ENCODE assay signal across 8 mouse cellular contexts in the genomic region with DNA sequence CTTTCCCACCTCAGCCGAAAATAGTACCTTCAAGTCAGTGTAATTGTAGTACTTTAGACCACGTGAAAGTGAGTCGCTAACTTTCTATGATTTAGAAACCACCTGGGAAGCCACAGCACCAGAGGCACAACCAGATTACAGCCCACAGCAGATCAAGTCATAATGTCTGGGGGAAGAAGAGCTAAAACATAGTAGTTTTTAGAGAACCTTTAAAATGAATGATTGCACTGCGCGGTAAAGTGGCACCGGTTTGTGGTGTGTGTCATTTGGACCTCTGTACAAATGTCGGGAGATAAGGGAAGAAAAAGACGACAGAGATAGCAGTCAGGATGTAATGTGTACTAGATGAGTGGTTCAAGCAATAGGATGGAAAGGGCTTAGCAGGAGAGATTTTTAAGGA. TPM values are rescaled to one million over a fixed set of nuclear protein-coding genes. Genes with fewer than 3 reads are reported as not detected.
DNase-seq lines count a peak whose midpoint lies in the region; ATAC-seq and TF ChIP-seq lines count a peak whose summit lies in the region.

No protein-coding gene starts in this region.

- DNase-seq in heart, postnatal 4 days: no peak
- DNase-seq in MEL (ENCODE audit: low read depth, low spot score): no peak
- no peak for DNase-seq in spleen, postnatal 36 days (ENCODE audit: low spot score in 2 of 2)
- no peak for DNase-seq in left cerebral cortex, adult 11 months (ENCODE audit: low spot score)

- H3K79me2 ChIP-seq in MEL (ENCODE audit: control insufficient read depth, insufficient read depth, low read length, poor library complexity): peaks cover 11% of the 10 kb centered on the region

- peaks cover 5% of the 10 kb centered on the region for H3K4me1 ChIP-seq in heart, embryonic 13.5 days
- H3K4me1 ChIP-seq in MEL (ENCODE audit: control insufficient read depth in 1 of 2, insufficient read depth in 2 of 2, low read length in 2 of 2): peaks cover 0 to 2% of the 10 kb centered on the region in 2 experiments; a peak in 2 of 4 replicates
- H3K4me1 ChIP-seq in hindbrain, embryonic 12.5 days: peaks cover 5% of the 10 kb centered on the region

- no peak for TF ChIP-seq RAD21 in MEL (IDR thresholded peaks at IDR 0.05; ENCODE audit: low read depth, low read length)

- no peaks in the 10 kb centered on the region for H3K27me3 ChIP-seq in heart, embryonic 13.5 days (replicated peaks)
- no peaks in the 10 kb centered on the region for H3K27me3 ChIP-seq in MEL (ENCODE audit: control insufficient read depth in 1 of 2, insufficient read depth in 2 of 2, low read length in 2 of 2)
- no peaks in the 10 kb centered on the region for H3K27me3 ChIP-seq in hindbrain, embryonic 12.5 days

- peak overlapping the region; percentile 64 for H3K4me3 ChIP-seq in heart, embryonic 13.5 days
- peak overlapping the region; percentile 57 to 93 for H3K4me3 ChIP-seq in MEL (ENCODE audit: control insufficient read depth in 1 of 2, insufficient read depth in 1 of 2, low read depth in 2 of 2, low read length in 2 of 2)
- H3K4me3 ChIP-seq in hindbrain, embryonic 12.5 days: peak overlapping the region; percentile 49

- no peak for TF ChIP-seq EP300 in MEL (IDR thresholded peaks at IDR 0.05; ENCODE audit: low read depth in 1 of 2, low read length in 2 of 2)

- WGBS in heart, embryonic 13.5 days: 4% methylated on average over 8 of the region's 8 CpGs
- 13% methylated on average over 8 of the region's 8 CpGs for WGBS in hindbrain, embryonic 12.5 days

- ATAC-seq in heart, embryonic 13.5 days (ENCODE audit: extremely low read depth, insufficient number of reproducible peaks, low FRiP score, low TSS enrichment): no peak
- ATAC-seq in hindbrain, embryonic 12.5 days (ENCODE audit: low FRiP score): no peak
- ATAC-seq in megakaryocyte-erythroid progenitor cell, adult 5-6 weeks (replicated peaks; ENCODE audit: low FRiP score, low TSS enrichment, poor library complexity, severe bottlenecking): peak; percentile 52
- no peak for ATAC-seq in CD4-positive, CD25-positive, alpha-beta regulatory T cell, adult 4 months

- TF ChIP-seq POLR2A in MEL (IDR thresholded peaks at IDR 0.05; ENCODE audit: control insufficient read depth in 1 of 2, insufficient read depth in 1 of 2, low read depth in 1 of 2, low read length in 2 of 2, poor library complexity in 1 of 2): no peak

- H3K36me3 ChIP-seq in heart, embryonic 13.5 days: peaks cover 23% of the 10 kb centered on the region
- peaks cover 5 to 20% of the 10 kb centered on the region in 2 experiments for H3K36me3 ChIP-seq in MEL (ENCODE audit: control insufficient read depth in 1 of 2, insufficient read depth in 2 of 2, low read length in 2 of 2)
- 0 out of 2 replicates have a peak, but pooled peaks cover 8% of the 10 kb centered on the region for H3K36me3 ChIP-seq in hindbrain, embryonic 12.5 days

- no peak for TF ChIP-seq CTCF in MEL (IDR thresholded peaks at IDR 0.05 in 2 of 3, conservative IDR thresholded peaks at IDR 0.05 in 1 of 3; ENCODE audit: control insufficient read depth in 1 of 3, insufficient read depth in 1 of 3, low read depth in 2 of 3, low read length in 3 of 3, poor library complexity in 1 of 3, severe bottlenecking in 1 of 3)

- peak overlapping the region; percentile 40; the same call in 1 of the 2 replicates for H3K27ac ChIP-seq in heart, embryonic 13.5 days (replicated peaks)
- H3K27ac ChIP-seq in MEL (ENCODE audit: control insufficient read depth, low read depth, low read length): peak overlapping the region; percentile 97
- H3K27ac ChIP-seq in hindbrain, embryonic 12.5 days: no peak overlapping the region

- H3K9ac ChIP-seq in heart, embryonic 13.5 days: peak overlapping the region; percentile 80
- H3K9ac ChIP-seq in MEL (ENCODE audit: control insufficient read depth, low read depth, low read length, poor library complexity, severe bottlenecking): peak overlapping the region; percentile 95
- H3K9ac ChIP-seq in hindbrain, embryonic 12.5 days: peak overlapping the region; percentile 55

- H3K9me3 ChIP-seq in heart, embryonic 13.5 days: no peaks in the 10 kb centered on the region
- H3K9me3 ChIP-seq in MEL (replicated peaks; ENCODE audit: insufficient read depth, low read length): no peaks in the 10 kb centered on the region
- H3K9me3 ChIP-seq in hindbrain, embryonic 12.5 days (replicated peaks): no peaks in the 10 kb centered on the region

- peak overlapping the region; percentile 79 for H3K4me2 ChIP-seq in heart, embryonic 13.5 days
- H3K4me2 ChIP-seq in hindbrain, embryonic 12.5 days (replicated peaks): peak overlapping the region; percentile 62

TF ChIP-seq in MEL, 35 proteins besides CTCF, POLR2A, EP300 and RAD21:
- no peak for TF ChIP-seq UBTF (IDR thresholded peaks at IDR 0.05; ENCODE audit: borderline replicate concordance, insufficient read depth, low read depth, low read length)
- no peak for TF ChIP-seq MAFK (IDR thresholded peaks at IDR 0.05; ENCODE audit: borderline replicate concordance, low read depth, low read length)
- TF ChIP-seq MAX (IDR thresholded peaks at IDR 0.05; ENCODE audit: low read length): peak; percentile 6
- TF ChIP-seq USF1 (IDR thresholded peaks at IDR 0.05; ENCODE audit: low read depth, low read length): no peak
- peak; percentile 17; the same call in 1 of the 2 replicates for TF ChIP-seq MXI1 (IDR thresholded peaks at IDR 0.05; ENCODE audit: low read depth, low read length)

RNA-seq across cellular contexts. Expression of a gene that starts 0.5 kb away (rescaled TPM):
- polyA plus RNA-seq in heart, embryonic 13.5 days (2015; fragmentation: Nextera tagmentation; extraction: Ambion mirVana): 35.9 and 43.6 TPM in 2 replicates
- total RNA-seq in heart, postnatal 4 days (2021): 10 to 100 TPM; 14.4 to 19.3 TPM
- 43.8 and 45.4 TPM in 2 replicates for total RNA-seq in MEL (2012; rRNA removed)
- polyA plus RNA-seq in MEL (2012; ENCODE audit: insufficient read depth in 1 of 2, insufficient read length in 2 of 2, low read depth in 1 of 2, low replicate concordance in 2 of 2, missing spikeins in 1 of 2): 10 to 100 TPM in 1 of 2 experiments, not detected in 1; 54.8 TPM
- 45.6 and 51.5 TPM in 2 replicates for polyA plus RNA-seq in hindbrain, embryonic 12.5 days (2016; fragmentation: Nextera tagmentation; extraction: Ambion mirVana)
- 46.2 and 60.5 TPM in 2 replicates for total RNA-seq in megakaryocyte-erythroid progenitor cell, adult 5-6 weeks (2014; fragmentation: Nextera tagmentation)
- 61.8 and 70.4 TPM in 2 replicates for total RNA-seq in megakaryocyte-erythroid progenitor cell, adult 5-6 weeks (2017)
- polyA plus RNA-seq in CD4-positive, CD25-positive, alpha-beta regulatory T cell, adult 4 months (2017; shearing (Covaris generic)): 10 to 100 TPM; 30.6 to 38.5 TPM

RNA-seq across cellular contexts. Expression of a gene that starts 40.1 kb away (rescaled TPM):
- polyA plus RNA-seq in heart, embryonic 13.5 days (2015; fragmentation: Nextera tagmentation; extraction: Ambion mirVana): 12.5 and 14.2 TPM in 2 replicates
- total RNA-seq in heart, postnatal 4 days (2021): 1 to 10 TPM; 8.7 to 9.8 TPM
- 0.33 and 0.35 TPM in 2 replicates for total RNA-seq in MEL (2012; rRNA removed)
- under 1 TPM in 1 of 2 experiments, not detected in 1; 0.89 TPM for polyA plus RNA-seq in MEL (2012; ENCODE audit: insufficient read depth in 1 of 2, insufficient read length in 2 of 2, low read depth in 1 of 2, low replicate concordance in 2 of 2, missing spikeins in 1 of 2)
- 90.3 and 92.9 TPM in 2 replicates for polyA plus RNA-seq in hindbrain, embryonic 12.5 days (2016; fragmentation: Nextera tagmentation; extraction: Ambion mirVana)
- total RNA-seq in megakaryocyte-erythroid progenitor cell, adult 5-6 weeks (2014; fragmentation: Nextera tagmentation): 1.2 and 2.3 TPM in 2 replicates
- 1.8 and 2.6 TPM in 2 replicates for total RNA-seq in megakaryocyte-erythroid progenitor cell, adult 5-6 weeks (2017)
- 1 to 10 TPM; 2.6 to 3.4 TPM for polyA plus RNA-seq in CD4-positive, CD25-positive, alpha-beta regulatory T cell, adult 4 months (2017; shearing (Covaris generic))
